Mouse (Mus musculus): ENCODE data around the gene Rere. TPM values are rescaled to one million over a fixed set of nuclear protein-coding genes. Genes with fewer than 3 reads are reported as not detected.
A peak's percentile ranks its signal among the peaks of the same experiment; 100 is the strongest.

Gene Rere
- polyA plus RNA-seq, 1 experiment from 2014 or later = 23.1 TPM

- H3K4me3 ChIP-seq (replicated peaks; ENCODE audit: low read length) = no peak overlapping the region
- no peak overlapping the region for H3K9ac ChIP-seq (ENCODE audit: low read length)
- no peak overlapping the region for H3K4me2 ChIP-seq (ENCODE audit: low read depth, low read length)
- H3K36me3 ChIP-seq (ENCODE audit: control insufficient read depth, insufficient read depth, low read length) = no peaks in the 10 kb centered on the region
- no peak overlapping the region for H3K27ac ChIP-seq (ENCODE audit: low read length)
- ATAC-seq (ENCODE audit: insufficient read depth, low FRiP score) = no peak
- no peaks in the 10 kb centered on the region for H3K9me3 ChIP-seq (replicated peaks; ENCODE audit: control insufficient read depth, low read length)
- H3K4me1 ChIP-seq (ENCODE audit: control insufficient read depth, insufficient read depth, low read length) = peaks cover 9% of the 10 kb centered on the region
- WGBS = 75% methylated on average over 3 of the region's 3 CpGs
- H3K27me3 ChIP-seq (ENCODE audit: control insufficient read depth, insufficient read depth, low read length) = no peaks in the 10 kb centered on the region
Measured at GRCm38 (mm10) chr4:150344526-150344925, 63.1 kb downstream of the Rere start.

GRCm38 (mm10) chr4:150346651-150347386 lies 65.4 kb downstream of the Rere start:
- Histone ChIP-seq H3K9ac (ENCODE audit: low read length) (no peak overlapping the region), H3K4me2 (ENCODE audit: low read depth, low read length) (no peak overlapping the region), H3K27ac (ENCODE audit: low read length) (no peak overlapping the region), H3K9me3 (replicated peaks; ENCODE audit: control insufficient read depth, low read length) (no peaks in the 10 kb centered on the region), H3K4me3 (replicated peaks; ENCODE audit: low read length) (no peak overlapping the region), H3K4me1 (ENCODE audit: control insufficient read depth, insufficient read depth, low read length) (peaks cover 27% of the 10 kb centered on the region), H3K36me3 (ENCODE audit: control insufficient read depth, insufficient read depth, low read length) (no peaks in the 10 kb centered on the region), H3K27me3 (ENCODE audit: control insufficient read depth, insufficient read depth, low read length) (no peaks in the 10 kb centered on the region)
- peak; percentile 29; the same call in 1 of the 2 replicates for ATAC-seq (ENCODE audit: insufficient read depth, low FRiP score)
- 26% methylated on average over 4 of the region's 4 CpGs for WGBS

- no peak overlapping the region for H3K9ac ChIP-seq (ENCODE audit: low read length)
- no peaks in the 10 kb centered on the region for H3K27me3 ChIP-seq (ENCODE audit: control insufficient read depth, insufficient read depth, low read length)
- no peak overlapping the region for H3K4me3 ChIP-seq (replicated peaks; ENCODE audit: low read length)
- H3K9me3 ChIP-seq (replicated peaks; ENCODE audit: control insufficient read depth, low read length) = no peaks in the 10 kb centered on the region
- WGBS = 15% methylated on average over 2 of the region's 2 CpGs
- ATAC-seq (ENCODE audit: insufficient read depth, low FRiP score) = no peak
- H3K4me2 ChIP-seq (ENCODE audit: low read depth, low read length) = no peak overlapping the region
- H3K4me1 ChIP-seq (ENCODE audit: control insufficient read depth, insufficient read depth, low read length) = peaks cover 32% of the 10 kb centered on the region
- H3K36me3 ChIP-seq (ENCODE audit: control insufficient read depth, insufficient read depth, low read length) = no peaks in the 10 kb centered on the region
- no peak overlapping the region for H3K27ac ChIP-seq (ENCODE audit: low read length)
Measured at GRCm38 (mm10) chr4:150347387-150347672, 65.9 kb downstream of the Rere start.

DNA sequence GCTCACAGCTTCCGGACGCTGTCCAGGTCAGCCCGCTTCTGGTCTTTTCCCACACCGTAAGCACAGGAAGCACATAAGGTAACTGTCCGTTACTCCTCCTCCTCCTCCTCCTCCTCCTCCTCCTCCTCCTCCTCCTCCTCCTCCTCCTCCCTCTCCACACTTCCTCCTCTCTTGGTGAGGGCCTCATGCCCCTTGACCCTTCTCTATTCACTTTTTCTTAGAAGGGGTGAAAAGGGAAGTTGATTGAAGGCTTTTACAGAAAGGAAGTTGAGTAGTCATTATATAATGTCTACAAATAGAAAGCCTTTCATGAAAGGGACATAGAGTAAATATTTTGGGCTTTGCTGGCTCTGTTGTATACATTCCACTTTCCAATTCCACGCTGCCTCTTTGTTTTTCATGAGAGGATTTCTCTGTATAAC lies 68.2 kb downstream of the Rere start:
- Histone ChIP-seq H3K4me1 (ENCODE audit: control insufficient read depth, insufficient read depth, low read length) (peaks cover 33% of the 10 kb centered on the region), H3K27me3 (ENCODE audit: control insufficient read depth, insufficient read depth, low read length) (no peaks in the 10 kb centered on the region), H3K4me3 (replicated peaks; ENCODE audit: low read length) (no peak overlapping the region), H3K36me3 (ENCODE audit: control insufficient read depth, insufficient read depth, low read length) (no peaks in the 10 kb centered on the region), H3K4me2 (ENCODE audit: low read depth, low read length) (no peak overlapping the region), H3K27ac (ENCODE audit: low read length) (no peak overlapping the region), H3K9ac (ENCODE audit: low read length) (no peak overlapping the region), H3K9me3 (replicated peaks; ENCODE audit: control insufficient read depth, low read length) (no peaks in the 10 kb centered on the region)
- 38% methylated on average over 6 of the region's 6 CpGs for WGBS
- ATAC-seq (ENCODE audit: insufficient read depth, low FRiP score) = no peak

DNA sequence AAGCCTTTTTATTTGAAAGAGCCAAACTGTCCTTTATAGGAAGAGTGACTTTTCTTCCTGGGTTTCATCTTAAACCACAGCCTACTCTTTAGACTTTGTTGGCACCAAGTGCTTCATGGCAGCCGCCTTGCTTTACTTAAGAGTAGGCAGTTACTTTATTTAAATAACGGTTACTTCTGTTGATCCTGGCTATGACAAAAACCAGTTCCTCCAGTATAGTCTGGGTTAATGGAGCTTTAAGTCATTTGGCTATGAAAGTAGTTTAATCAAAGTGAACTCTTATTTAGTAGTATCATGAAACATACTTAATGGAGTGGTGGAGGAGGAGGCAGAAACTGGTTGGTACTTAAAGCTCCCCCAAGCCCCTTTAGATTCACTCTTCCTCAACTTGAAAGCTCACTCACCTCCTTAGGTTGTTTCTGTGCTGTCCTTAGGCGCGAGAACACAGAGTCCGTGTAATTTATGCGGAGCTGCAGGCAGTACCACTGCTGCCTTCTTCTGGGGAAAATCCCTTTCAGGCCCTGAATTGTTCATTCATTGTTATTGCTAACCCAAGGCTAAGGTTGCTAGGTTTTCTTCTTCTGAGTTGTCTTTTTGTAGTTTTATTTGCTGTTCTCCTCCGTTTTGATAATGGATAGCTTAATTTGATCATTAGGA lies 70.1 kb downstream of the Rere start:
- Histone ChIP-seq H3K27me3 (ENCODE audit: control insufficient read depth, insufficient read depth, low read length) (no peaks in the 10 kb centered on the region), H3K9ac (ENCODE audit: low read length) (no peak overlapping the region), H3K36me3 (ENCODE audit: control insufficient read depth, insufficient read depth, low read length) (no peaks in the 10 kb centered on the region), H3K4me1 (ENCODE audit: control insufficient read depth, insufficient read depth, low read length) (peaks cover 33% of the 10 kb centered on the region), H3K4me3 (replicated peaks; ENCODE audit: low read length) (no peak overlapping the region), H3K9me3 (replicated peaks; ENCODE audit: control insufficient read depth, low read length) (no peaks in the 10 kb centered on the region), H3K27ac (ENCODE audit: low read length) (peak overlapping the region; percentile 57; the same call in 1 of the 2 replicates), H3K4me2 (ENCODE audit: low read depth, low read length) (no peak overlapping the region)
- 45% methylated on average over 7 of the region's 7 CpGs for WGBS
- no peak for ATAC-seq (ENCODE audit: insufficient read depth, low FRiP score)

DNA sequence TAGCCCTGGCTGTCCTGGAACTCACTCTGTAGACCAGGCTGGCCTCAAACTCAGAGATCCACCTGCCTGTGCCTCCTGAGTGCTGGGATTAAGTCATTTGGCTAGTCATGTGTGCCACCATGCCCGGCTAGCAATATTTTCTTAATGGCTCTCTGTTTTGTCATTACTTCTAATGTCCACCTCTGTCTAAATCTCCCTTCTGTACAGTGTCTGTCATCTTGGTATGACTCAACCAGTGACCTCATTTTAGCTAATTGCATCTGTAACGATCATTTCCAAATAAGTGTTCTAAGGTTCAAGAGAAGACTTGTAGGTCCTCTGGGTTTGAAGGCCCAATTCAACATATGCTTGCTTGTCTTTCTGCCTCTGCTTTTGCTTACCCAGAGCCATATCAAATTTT lies 71.3 kb downstream of the Rere start:
- Histone ChIP-seq H3K27ac (ENCODE audit: low read length) (no peak overlapping the region), H3K27me3 (ENCODE audit: control insufficient read depth, insufficient read depth, low read length) (no peaks in the 10 kb centered on the region), H3K4me2 (ENCODE audit: low read depth, low read length) (no peak overlapping the region), H3K36me3 (ENCODE audit: control insufficient read depth, insufficient read depth, low read length) (no peaks in the 10 kb centered on the region), H3K4me1 (ENCODE audit: control insufficient read depth, insufficient read depth, low read length) (peaks cover 28% of the 10 kb centered on the region), H3K9ac (ENCODE audit: low read length) (no peak overlapping the region), H3K4me3 (replicated peaks; ENCODE audit: low read length) (no peak overlapping the region), H3K9me3 (replicated peaks; ENCODE audit: control insufficient read depth, low read length) (no peaks in the 10 kb centered on the region)
- 86% methylated on average over 2 of the region's 2 CpGs for WGBS
- ATAC-seq (ENCODE audit: insufficient read depth, low FRiP score) = no peak

DNA sequence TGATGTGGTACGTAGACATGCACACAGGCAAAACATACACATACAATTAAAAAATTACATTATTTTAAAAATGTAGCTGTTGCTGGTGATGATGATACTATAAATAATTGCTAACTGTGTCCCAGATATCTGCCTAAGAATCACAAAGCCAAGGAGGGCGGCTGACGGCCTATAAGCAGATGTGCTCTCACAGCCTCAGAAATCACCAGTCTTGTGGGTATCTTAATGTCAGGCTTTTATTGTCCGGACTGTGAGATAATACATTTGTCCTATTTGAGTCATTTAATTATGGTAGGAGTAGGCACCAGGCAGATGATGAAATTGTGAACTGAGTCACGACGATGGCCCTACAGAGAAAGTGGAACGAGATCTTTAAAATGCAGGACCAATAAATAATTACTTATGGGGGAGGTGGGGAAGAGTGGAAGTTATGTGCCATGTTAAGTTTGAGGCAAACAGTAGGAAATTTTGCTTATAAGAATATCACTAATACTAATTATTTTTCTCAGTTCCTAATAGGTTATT lies 72.0 kb downstream of the Rere start:
- peaks cover 28% of the 10 kb centered on the region for H3K4me1 ChIP-seq (ENCODE audit: control insufficient read depth, insufficient read depth, low read length)
- H3K4me3 ChIP-seq (replicated peaks; ENCODE audit: low read length) = no peak overlapping the region
- H3K27ac ChIP-seq (ENCODE audit: low read length) = no peak overlapping the region
- H3K36me3 ChIP-seq (ENCODE audit: control insufficient read depth, insufficient read depth, low read length) = no peaks in the 10 kb centered on the region
- H3K4me2 ChIP-seq (ENCODE audit: low read depth, low read length) = no peak overlapping the region
- H3K27me3 ChIP-seq (ENCODE audit: control insufficient read depth, insufficient read depth, low read length) = no peaks in the 10 kb centered on the region
- H3K9ac ChIP-seq (ENCODE audit: low read length) = no peak overlapping the region
- WGBS = 89% methylated on average over 7 of the region's 7 CpGs
- no peak for ATAC-seq (ENCODE audit: insufficient read depth, low FRiP score)
- H3K9me3 ChIP-seq (replicated peaks; ENCODE audit: control insufficient read depth, low read length) = no peaks in the 10 kb centered on the region

GRCm38 (mm10) chr4:150355801-150356200 lies 74.4 kb downstream of the Rere start:
- Histone ChIP-seq H3K4me2 (ENCODE audit: low read depth, low read length) (no peak overlapping the region), H3K36me3 (ENCODE audit: control insufficient read depth, insufficient read depth, low read length) (no peaks in the 10 kb centered on the region), H3K27me3 (ENCODE audit: control insufficient read depth, insufficient read depth, low read length) (no peaks in the 10 kb centered on the region), H3K27ac (ENCODE audit: low read length) (no peak overlapping the region), H3K4me1 (ENCODE audit: control insufficient read depth, insufficient read depth, low read length) (peaks cover 16% of the 10 kb centered on the region), H3K9me3 (replicated peaks; ENCODE audit: control insufficient read depth, low read length) (no peaks in the 10 kb centered on the region), H3K4me3 (replicated peaks; ENCODE audit: low read length) (no peak overlapping the region), H3K9ac (ENCODE audit: low read length) (no peak overlapping the region)
- WGBS = 83% methylated on average over 5 of the region's 5 CpGs
- ATAC-seq (ENCODE audit: insufficient read depth, low FRiP score) = no peak

GRCm38 (mm10) chr4:150361986-150362691 lies 80.7 kb downstream of the Rere start:
- WGBS = 11% methylated on average over 8 of the region's 8 CpGs
- no peak overlapping the region for H3K4me3 ChIP-seq (replicated peaks; ENCODE audit: low read length)

More at GRCm38 (mm10) chr4:150361986-150362691, 80.7 kb downstream of the Rere start:
- 0 out of 2 replicates have a peak overlapping the region, but pooled peaks have one; percentile 10 for H3K9ac ChIP-seq (ENCODE audit: low read length)
- no peaks in the 10 kb centered on the region for H3K27me3 ChIP-seq (ENCODE audit: control insufficient read depth, insufficient read depth, low read length)
- peak; percentile 77 for ATAC-seq (ENCODE audit: insufficient read depth, low FRiP score)
- peak overlapping the region; percentile 77 for H3K27ac ChIP-seq (ENCODE audit: low read length)
- H3K4me1 ChIP-seq (ENCODE audit: control insufficient read depth, insufficient read depth, low read length) = peaks cover 12% of the 10 kb centered on the region
- no peaks in the 10 kb centered on the region for H3K9me3 ChIP-seq (replicated peaks; ENCODE audit: control insufficient read depth, low read length)
- H3K4me2 ChIP-seq (ENCODE audit: low read depth, low read length) = peak overlapping the region; percentile 16
- no peaks in the 10 kb centered on the region for H3K36me3 ChIP-seq (ENCODE audit: control insufficient read depth, insufficient read depth, low read length)

Measured in stomach, embryonic 16.5 days (tissue).